Comparison of ENCODE assay signal across 16 mouse cellular contexts in genomic region chr2:78854315-78854714, GRCm38 (mm10).
"Had no signal": no experiment of that assay in that cellular context is flagged by ENCODE, and none has a peak within 500 bp of the region (broad histone marks: within the 10 kb centered on the region; RNA-seq: fewer than 3 reads in every experiment).

No protein-coding gene starts in this region.

- H3K9me3 ChIP-seq: limb, embryonic 15.5 days; liver, embryonic 12.5 days; neural tube, embryonic 13.5 days; stomach, embryonic 15.5 days had no signal

- H3K4me3 ChIP-seq: limb, embryonic 15.5 days; liver, embryonic 12.5 days; neural tube, embryonic 13.5 days; stomach, embryonic 15.5 days had no signal

- ATAC-seq: liver, embryonic 12.5 days had no signal

- H3K27me3 ChIP-seq: limb, embryonic 15.5 days; liver, embryonic 12.5 days; neural tube, embryonic 13.5 days; stomach, embryonic 15.5 days had no signal

- DNase-seq: kidney, adult 18-20 months; kidney, postnatal 36 days; layer of hippocampus, adult 9-11 months; layer of hippocampus, postnatal 36 days; lung, embryonic 14.5 days; lung, postnatal 14 days; midbrain, embryonic 14.5 days; retina, postnatal 1 day; right cerebral cortex, postnatal 4 days; spleen, adult 18-20 months; thymus, adult 2 months; thymus, postnatal 25 days had no signal

- H3K4me2 ChIP-seq: limb, embryonic 15.5 days; liver, embryonic 12.5 days; lung, embryonic 14.5 days; neural tube, embryonic 13.5 days; stomach, embryonic 15.5 days had no signal

- H3K4me1 ChIP-seq: limb, embryonic 15.5 days; stomach, embryonic 15.5 days had no signal

- H3K36me3 ChIP-seq: limb, embryonic 15.5 days; liver, embryonic 12.5 days; neural tube, embryonic 13.5 days; stomach, embryonic 15.5 days had no signal

- H3K27ac ChIP-seq: limb, embryonic 15.5 days; liver, embryonic 12.5 days; neural tube, embryonic 13.5 days; stomach, embryonic 15.5 days had no signal

- H3K9ac ChIP-seq: limb, embryonic 15.5 days; liver, embryonic 12.5 days; lung, embryonic 14.5 days; neural tube, embryonic 13.5 days; stomach, embryonic 15.5 days had no signal
